Mouse (Mus musculus) erythroblast, embryonic 14.5 days (primary cell): ENCODE results near the gene Pik3r2. TPM values are rescaled to one million over a fixed set of nuclear protein-coding genes. Genes with fewer than 3 reads are reported as not detected.
A peak's percentile ranks its signal among the peaks of the same experiment; 100 is the strongest.

Source experiments
- H3K27me3 ChIP-seq: 2 replicates; pipeline ENCODE4 v1.6.1; 2012; ENCODE audit warnings: inconsistent platforms; ENCODE audit not compliant: control insufficient read depth
- H3K36me3 ChIP-seq: 2 replicates; pipeline ENCODE4 v1.6.1; 2012; ENCODE audit warnings: mild to moderate bottlenecking, inconsistent platforms; ENCODE audit not compliant: control insufficient read depth
- H3K4me1 ChIP-seq: 2 replicates; pipeline ENCODE4 v1.6.1; 2012; ENCODE audit warnings: inconsistent platforms; ENCODE audit not compliant: control insufficient read depth
- H3K4me3 ChIP-seq: replicated peaks from 2 replicates; pipeline ENCODE3; 2012; ENCODE audit warnings: moderate library complexity, mild to moderate bottlenecking, inconsistent platforms
- H3K9me3 ChIP-seq: 2 replicates; pipeline ENCODE4 v1.6.1; 2012; ENCODE audit warnings: low read length, inconsistent platforms, mixed read lengths; ENCODE audit not compliant: control insufficient read depth
- GATA1 ChIP-seq: IDR thresholded peaks from 2 replicates; pipeline ENCODE4 v1.6.1; 2012; ENCODE audit warnings: low read length, inconsistent platforms, mixed read lengths
- TAL1 ChIP-seq: IDR thresholded peaks from 3 replicates; pipeline ENCODE4 v1.6.1; 2012; ENCODE audit warnings: low read length, inconsistent platforms, mixed read lengths
- polyA plus RNA-seq: library from polyadenylated mRNA; stranded (reverse); fragments of >175 nt; gene quantifications from 2 replicates; pipeline ENCODE4 v1.2.3, GENCODE M21; 2012

The Pik3r2 gene
- polyA plus RNA-seq, 1 experiment = 3.8 TPM

DNA sequence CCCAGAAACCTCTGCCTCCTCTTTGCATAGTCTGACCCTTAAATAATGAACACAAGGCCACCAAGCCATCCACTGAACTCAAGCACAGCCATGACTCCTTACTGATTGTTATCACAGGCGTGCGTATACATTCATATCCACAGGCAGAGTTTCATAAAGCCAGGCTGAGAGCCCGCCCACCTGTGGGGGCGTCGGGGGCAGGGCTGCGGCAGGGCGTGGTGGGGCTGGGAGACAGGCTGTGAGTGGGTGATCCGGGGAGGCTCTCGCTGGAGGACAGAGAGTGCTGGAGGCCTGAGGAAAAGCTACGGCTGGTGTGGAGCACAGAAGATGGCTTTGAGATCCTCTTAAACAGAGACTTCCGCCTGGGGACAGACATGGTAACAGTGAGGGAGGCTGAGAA, 3.6 kb upstream of the Pik3r2 start:
- H3K4me1 ChIP-seq = peaks cover 53% of the 10 kb centered on the region
- H3K9me3 ChIP-seq = no peaks in the 10 kb centered on the region
- no peak for TF ChIP-seq TAL1
- TF ChIP-seq GATA1 = no peak
- no peak overlapping the region for H3K4me3 ChIP-seq
- H3K36me3 ChIP-seq = peaks cover 65% of the 10 kb centered on the region
- H3K27me3 ChIP-seq = no peaks in the 10 kb centered on the region

DNA sequence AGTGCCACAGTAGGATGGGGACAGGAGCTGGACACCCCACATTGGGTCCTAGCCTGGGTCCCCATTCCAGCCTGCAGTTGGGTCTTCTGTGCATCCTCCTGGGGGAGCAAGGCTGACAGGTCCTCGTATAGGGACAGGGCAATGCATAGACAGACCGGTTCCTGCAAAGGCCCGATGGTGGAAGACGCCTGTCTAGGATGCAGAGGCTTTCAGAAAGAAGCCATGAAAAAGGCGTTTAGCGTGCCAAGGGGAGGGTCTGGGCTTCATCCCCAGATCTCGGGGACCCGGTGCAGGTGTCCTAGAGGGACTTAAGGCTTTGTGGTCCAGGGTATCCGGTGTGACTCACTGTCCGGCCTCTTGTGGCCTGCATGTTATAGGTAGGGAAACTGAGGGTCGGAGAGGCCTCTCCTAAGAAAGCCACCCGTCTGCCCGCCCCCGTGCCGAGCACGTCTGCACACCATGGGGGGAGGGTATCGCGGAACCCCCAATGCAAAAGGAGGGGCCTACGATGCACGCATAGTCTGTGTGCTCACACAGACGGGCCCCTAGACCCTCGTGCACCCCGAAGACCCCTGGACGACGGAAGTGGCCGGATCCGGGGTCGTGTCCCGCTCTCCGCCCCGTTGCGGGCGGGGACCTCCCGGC, 540 bp downstream of the Pik3r2 start:
- TF ChIP-seq TAL1 = no peak
- no peak for TF ChIP-seq GATA1
- peaks cover 70% of the 10 kb centered on the region for H3K4me1 ChIP-seq
- H3K4me3 ChIP-seq = peak overlapping the region; percentile 78
- no peaks in the 10 kb centered on the region for H3K27me3 ChIP-seq
- H3K9me3 ChIP-seq = no peaks in the 10 kb centered on the region
- peaks cover 60% of the 10 kb centered on the region for H3K36me3 ChIP-seq

- peaks cover 69% of the 10 kb centered on the region for H3K4me1 ChIP-seq
- TF ChIP-seq TAL1 (no peak), GATA1 (no peak)
- H3K27me3 ChIP-seq = no peaks in the 10 kb centered on the region
- H3K4me3 ChIP-seq = no peak overlapping the region
- H3K9me3 ChIP-seq = no peaks in the 10 kb centered on the region
- H3K36me3 ChIP-seq = peaks cover 60% of the 10 kb centered on the region
These were observed 1.3 kb downstream of the Pik3r2 start for GRCm38 (mm10) chr8:70775227-70775626.

GRCm38 (mm10) chr8:70774740-70775139, 1.8 kb downstream of the Pik3r2 start:
- Histone ChIP-seq H3K4me1 (peaks cover 67% of the 10 kb centered on the region), H3K9me3 (no peaks in the 10 kb centered on the region), H3K4me3 (no peak overlapping the region), H3K36me3 (peaks cover 59% of the 10 kb centered on the region), H3K27me3 (no peaks in the 10 kb centered on the region)
- TF ChIP-seq GATA1 = no peak
- TF ChIP-seq TAL1 = no peak

DNA sequence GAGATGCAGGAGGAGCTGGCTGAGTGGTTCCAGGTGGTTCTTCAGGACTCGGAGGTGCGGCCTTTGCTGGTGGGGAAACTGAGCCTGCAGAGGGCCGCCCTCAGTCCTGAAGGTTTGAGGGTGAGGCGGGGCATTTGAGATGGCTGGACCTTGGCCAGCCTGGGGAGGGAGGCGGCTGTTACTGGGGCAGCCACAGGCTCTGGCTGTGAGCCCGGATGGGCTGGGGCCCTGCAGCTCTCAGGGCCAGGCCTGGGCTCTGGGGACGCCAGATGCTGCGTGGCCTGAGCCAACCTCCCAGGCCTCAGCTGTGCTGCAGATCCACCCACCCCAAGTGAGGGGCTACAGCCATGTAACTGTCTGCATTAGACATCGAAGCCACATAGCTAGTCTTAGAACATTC, 2.7 kb downstream of the Pik3r2 start:
- no peak for TF ChIP-seq GATA1
- no peak for TF ChIP-seq TAL1
- Histone ChIP-seq H3K4me3 (no peak overlapping the region), H3K4me1 (peaks cover 70% of the 10 kb centered on the region), H3K36me3 (peaks cover 57% of the 10 kb centered on the region), H3K9me3 (no peaks in the 10 kb centered on the region), H3K27me3 (no peaks in the 10 kb centered on the region)

- Histone ChIP-seq H3K4me3 (no peak overlapping the region), H3K36me3 (peaks cover 57% of the 10 kb centered on the region), H3K4me1 (peaks cover 71% of the 10 kb centered on the region), H3K9me3 (no peaks in the 10 kb centered on the region), H3K27me3 (no peaks in the 10 kb centered on the region)
- TF ChIP-seq GATA1 (no peak), TAL1 (no peak)
These were observed 3.1 kb downstream of the Pik3r2 start for GRCm38 (mm10) chr8:70773410-70773809.

GRCm38 (mm10) chr8:70772890-70773289, 3.6 kb downstream of the Pik3r2 start:
- Histone ChIP-seq H3K4me1 (peaks cover 69% of the 10 kb centered on the region), H3K4me3 (no peak overlapping the region), H3K27me3 (no peaks in the 10 kb centered on the region), H3K36me3 (peaks cover 58% of the 10 kb centered on the region), H3K9me3 (no peaks in the 10 kb centered on the region)
- TF ChIP-seq GATA1 (no peak), TAL1 (no peak)

DNA sequence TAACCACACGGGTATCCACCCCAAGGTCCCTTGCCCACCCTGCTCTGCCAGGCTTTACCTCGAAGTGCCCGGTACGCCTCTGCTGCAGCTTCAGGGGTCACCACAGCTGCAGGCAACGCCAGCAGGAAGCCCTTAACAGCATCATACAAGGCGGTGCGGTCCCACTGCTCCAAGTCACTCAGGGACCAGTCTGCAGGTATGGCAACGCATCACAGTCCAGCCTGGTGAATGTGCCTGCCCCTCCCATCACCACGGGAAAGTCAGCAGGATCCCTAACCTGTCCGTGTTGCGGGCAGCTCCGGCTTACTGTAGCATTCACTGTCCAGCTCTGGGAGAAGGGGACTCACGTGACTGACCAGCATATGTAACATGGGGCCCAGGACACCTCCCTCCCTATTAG, 4.4 kb downstream of the Pik3r2 start:
- TF ChIP-seq TAL1 (no peak), GATA1 (no peak)
- Histone ChIP-seq H3K4me3 (no peak overlapping the region), H3K36me3 (peaks cover 61% of the 10 kb centered on the region), H3K4me1 (peaks cover 69% of the 10 kb centered on the region), H3K9me3 (no peaks in the 10 kb centered on the region), H3K27me3 (no peaks in the 10 kb centered on the region)

DNA sequence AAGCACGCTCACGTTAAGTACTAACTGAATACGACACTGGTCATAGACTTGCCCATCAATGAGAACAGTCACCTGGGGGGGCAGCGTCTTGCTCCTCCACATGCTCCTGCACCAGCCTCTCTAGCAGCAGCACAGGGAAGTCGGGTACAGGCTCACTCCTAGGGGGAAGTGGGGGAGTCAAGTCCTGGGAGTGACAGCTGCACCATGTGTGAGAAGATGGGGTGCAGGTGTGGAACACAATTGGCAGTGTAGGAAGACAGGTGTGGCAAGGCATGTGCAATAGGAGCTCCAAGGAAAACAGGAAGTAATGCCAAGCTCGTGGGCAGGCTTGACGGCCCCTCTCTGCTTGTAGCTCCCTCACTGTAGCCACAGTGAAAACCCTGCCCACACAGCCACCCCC, 5.3 kb downstream of the Pik3r2 start:
- peaks cover 61% of the 10 kb centered on the region for H3K36me3 ChIP-seq
- peaks cover 70% of the 10 kb centered on the region for H3K4me1 ChIP-seq
- no peaks in the 10 kb centered on the region for H3K9me3 ChIP-seq
- TF ChIP-seq GATA1 = no peak
- TF ChIP-seq TAL1 = no peak
- H3K4me3 ChIP-seq = no peak overlapping the region
- no peaks in the 10 kb centered on the region for H3K27me3 ChIP-seq

DNA sequence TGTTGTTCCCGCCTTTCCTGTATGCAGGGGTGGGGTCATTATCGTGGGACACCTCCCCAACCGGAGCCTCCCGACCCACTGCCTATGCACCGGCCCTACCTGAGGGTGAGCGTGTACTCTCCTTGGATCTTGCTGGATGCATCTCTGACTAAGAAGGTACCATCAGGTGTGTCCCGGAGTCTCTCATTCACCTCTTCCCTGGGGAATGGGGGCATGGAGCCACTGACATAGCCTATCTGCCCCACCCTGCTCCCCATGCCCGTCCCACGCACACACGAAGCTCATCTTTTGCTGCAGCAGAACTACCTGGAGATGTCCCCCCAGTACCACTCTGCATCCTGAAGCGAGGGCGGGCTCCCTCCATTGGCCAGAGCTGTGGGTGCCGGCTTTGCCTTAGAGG, 5.8 kb downstream of the Pik3r2 start:
- Histone ChIP-seq H3K27me3 (no peaks in the 10 kb centered on the region), H3K36me3 (peaks cover 61% of the 10 kb centered on the region), H3K4me1 (peaks cover 70% of the 10 kb centered on the region), H3K4me3 (no peak overlapping the region), H3K9me3 (no peaks in the 10 kb centered on the region)
- TF ChIP-seq GATA1 (no peak), TAL1 (no peak)
